Mouse (Mus musculus) erythroblast, embryonic 14.5 days (primary cell): ENCODE results near the gene Mpnd.

ENCODE experiments used
- GATA1 ChIP-seq: IDR thresholded peaks from 2 replicates; pipeline ENCODE4 v1.6.1; 2012; ENCODE audit warnings: low read length, inconsistent platforms, mixed read lengths
- TAL1 ChIP-seq: IDR thresholded peaks from 3 replicates; pipeline ENCODE4 v1.6.1; 2012; ENCODE audit warnings: low read length, inconsistent platforms, mixed read lengths

DNA sequence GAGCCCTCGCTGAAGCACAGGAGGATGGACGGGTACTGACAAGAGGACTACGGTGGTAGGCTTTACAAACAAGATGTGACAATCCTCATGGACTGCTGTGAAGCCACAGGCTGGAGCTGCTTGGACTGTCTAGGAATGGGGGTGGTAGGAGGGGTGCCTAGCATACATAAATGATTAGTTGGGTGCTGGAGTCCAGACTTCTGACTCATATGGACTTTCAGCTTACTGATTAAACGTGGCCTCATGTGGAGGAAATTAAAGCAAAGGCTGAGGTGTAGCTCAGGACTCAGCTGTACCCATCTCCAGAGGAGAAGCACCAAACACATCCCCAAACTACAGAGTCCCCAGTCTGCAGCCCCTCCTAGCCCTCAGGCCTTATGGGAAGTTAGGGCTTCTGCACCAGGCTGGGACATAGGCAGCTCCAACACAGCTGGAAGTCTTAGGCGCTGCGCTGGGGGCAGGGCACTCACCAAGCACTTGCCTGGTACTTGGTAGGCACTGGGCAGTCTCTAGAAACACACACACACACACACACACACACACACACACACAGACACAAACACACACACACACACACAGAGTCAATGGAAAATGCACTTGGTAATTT is 26.7 kb downstream of the Mpnd start:
- no peak for TF ChIP-seq TAL1
- no peak for TF ChIP-seq GATA1
